Mouse (Mus musculus) heart, embryonic 11.5 days (tissue): ENCODE results near the gene Trim47. TPM values are rescaled to one million over a fixed set of nuclear protein-coding genes. Genes with fewer than 3 reads are reported as not detected.
"Not testable (repeated sequence)": the region's sequence is repeated elsewhere in the genome, so short reads cannot be mapped to it uniquely, and the experiment has no call there.

Experiments used
- ATAC-seq: fragments of 200-750 bp; cut with Nextera tagmentation; replicated peaks from 2 replicates; pipeline ENCODE4 v1.8.0; 2017; ENCODE audit warnings: moderate library complexity; ENCODE audit not compliant: insufficient number of reproducible peaks, low FRiP score, low TSS enrichment
- H3K27ac ChIP-seq: fragments of 300-500 bp; sonication (generic); 2 replicates; pipeline ENCODE4 v1.5.1; 2014; ENCODE audit warnings: mild to moderate bottlenecking, low read depth, low read length
- H3K27me3 ChIP-seq: fragments of 300-500 bp; sonication (generic); 2 replicates; pipeline ENCODE4 v1.6.1; 2014; ENCODE audit warnings: mild to moderate bottlenecking, low read length, mixed read lengths; ENCODE audit not compliant: control insufficient read depth, insufficient read depth
- H3K36me3 ChIP-seq: fragments of 300-500 bp; sonication (generic); 2 replicates; pipeline ENCODE4 v1.6.1; 2014; ENCODE audit warnings: mild to moderate bottlenecking, low read length, moderate library complexity, mixed read lengths; ENCODE audit not compliant: control insufficient read depth, insufficient read depth
- H3K4me1 ChIP-seq: fragments of 300-500 bp; sonication (generic); 2 replicates; pipeline ENCODE4 v1.6.1; 2014; ENCODE audit warnings: low read length; ENCODE audit not compliant: control insufficient read depth, insufficient read depth
- H3K4me2 ChIP-seq: fragments of 300-500 bp; sonication (generic); 2 replicates; pipeline ENCODE4 v1.6.1; 2014; ENCODE audit warnings: mild to moderate bottlenecking, moderate library complexity
- H3K4me3 ChIP-seq: fragments of 300-500 bp; sonication (generic); 2 replicates; pipeline ENCODE4 v1.5.1; 2014; ENCODE audit warnings: low read depth, low read length
- H3K9ac ChIP-seq: fragments of 300-500 bp; sonication (generic); 2 replicates; pipeline ENCODE4 v1.6.1; 2014; ENCODE audit warnings: mild to moderate bottlenecking, low read depth, low read length, moderate library complexity
- H3K9me3 ChIP-seq: fragments of 300-500 bp; sonication (generic); replicated peaks from 2 replicates; pipeline ENCODE4 v1.6.1; 2016; ENCODE audit warnings: low read length; ENCODE audit not compliant: control insufficient read depth
- WGBS: fragments of 180-500 bp; shearing (Covaris S2); extraction: QIAGEN DNeasy Blood & Tissue Kit; methylation state at CpG from one replicate; pipeline ENCODE4 v1.1.7; 2014; ENCODE audit not compliant: insufficient replicate concordance; 5-methylcytosine and 5-hydroxymethylcytosine counted together
- polyA plus RNA-seq: library from polyadenylated mRNA; unstranded; fragments of >200 nt; fragmentation: Nextera tagmentation; extraction: Ambion mirVana; gene quantifications from 2 replicates; pipeline ENCODE4 v1.2.1, GENCODE M21; 2014

Gene Trim47
- polyA plus RNA-seq, 1 experiment from 2014 or later: 38.3 TPM

- Histone ChIP-seq H3K27ac (peak overlapping the region; percentile 92), H3K4me1 (peaks cover 62% of the 10 kb centered on the region), H3K4me2 (no peak overlapping the region; the same call in 1 of the 2 replicates), H3K9ac (peak overlapping the region; percentile 43), H3K4me3 (no peak overlapping the region), H3K9me3 (no peaks in the 10 kb centered on the region), H3K27me3 (no peaks in the 10 kb centered on the region), H3K36me3 (no peaks in the 10 kb centered on the region)
- 39% methylated on average over 6 of the region's 6 CpGs for WGBS
- no peak for ATAC-seq
Measured at GRCm38 (mm10) chr11:116100385-116100784, 26.6 kb downstream of the Trim47 start.

- H3K9me3 ChIP-seq: no peaks in the 10 kb centered on the region
- no peaks in the 10 kb centered on the region for H3K36me3 ChIP-seq
- no peak for ATAC-seq
- peaks cover 56% of the 10 kb centered on the region for H3K4me1 ChIP-seq
- H3K27ac ChIP-seq: peak overlapping the region; percentile 92
- 85% methylated on average over 6 of the region's 6 CpGs for WGBS
- H3K4me2 ChIP-seq: no peak overlapping the region
- H3K9ac ChIP-seq: no peak overlapping the region
- no peak overlapping the region for H3K4me3 ChIP-seq
- H3K27me3 ChIP-seq: no peaks in the 10 kb centered on the region
Measured at GRCm38 (mm10) chr11:116099462-116099861, 27.5 kb downstream of the Trim47 start.

DNA sequence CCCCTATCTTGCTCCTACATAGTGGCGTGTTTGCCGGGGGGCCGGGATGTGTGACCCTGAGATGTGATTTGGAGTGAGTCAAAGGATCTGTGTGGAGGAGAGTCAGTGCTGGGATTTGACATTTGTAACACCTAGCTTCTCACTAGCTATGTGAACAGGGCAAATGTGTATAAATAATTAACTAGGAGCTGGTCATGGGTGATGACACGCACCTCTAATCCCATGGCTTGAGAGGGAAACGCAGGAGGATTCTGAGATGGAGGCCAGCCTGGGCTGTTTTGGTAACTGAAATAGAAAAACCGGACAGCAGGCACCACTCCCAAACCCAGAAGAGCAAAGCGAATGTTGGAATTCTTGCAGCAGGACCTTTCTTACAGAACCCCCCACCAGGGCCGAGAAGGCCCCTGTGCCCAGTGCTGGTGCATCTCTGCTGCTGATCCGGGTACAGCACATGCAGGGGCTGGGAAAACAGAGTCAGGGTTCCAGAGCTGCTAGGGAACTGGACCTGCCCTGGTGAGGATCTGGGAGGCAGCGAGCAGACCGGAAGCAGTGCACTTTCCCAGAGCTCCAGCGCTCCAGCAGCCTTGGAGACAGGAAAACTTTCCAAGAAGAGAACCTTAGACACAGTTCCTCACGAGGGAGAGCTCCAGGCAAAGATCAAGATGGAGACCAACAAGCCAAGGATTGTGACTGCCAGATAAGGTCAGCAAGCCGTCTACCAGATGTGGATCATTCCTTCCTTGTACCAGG is 28.1 kb downstream of the Trim47 start:
- Histone ChIP-seq H3K27ac (peak overlapping the region; percentile 92), H3K4me2 (no peak overlapping the region), H3K9me3 (no peaks in the 10 kb centered on the region), H3K4me1 (peaks cover 51% of the 10 kb centered on the region), H3K27me3 (no peaks in the 10 kb centered on the region), H3K9ac (no peak overlapping the region), H3K36me3 (no peaks in the 10 kb centered on the region), H3K4me3 (no peak overlapping the region)
- WGBS: 65% methylated on average over 14 of the region's 14 CpGs
- no peak for ATAC-seq

GRCm38 (mm10) chr11:116096213-116097108 is 30.5 kb downstream of the Trim47 start:
- no peak for ATAC-seq
- no peaks in the 10 kb centered on the region for H3K9me3 ChIP-seq
- no peak overlapping the region for H3K4me2 ChIP-seq
- no peak overlapping the region for H3K4me3 ChIP-seq
- no peaks in the 10 kb centered on the region for H3K27me3 ChIP-seq
- no peak overlapping the region for H3K9ac ChIP-seq
- WGBS: 85% methylated on average over 5 of the region's 5 CpGs
- H3K27ac ChIP-seq: no peak overlapping the region
- H3K4me1 ChIP-seq: peaks cover 30% of the 10 kb centered on the region
- no peaks in the 10 kb centered on the region for H3K36me3 ChIP-seq

DNA sequence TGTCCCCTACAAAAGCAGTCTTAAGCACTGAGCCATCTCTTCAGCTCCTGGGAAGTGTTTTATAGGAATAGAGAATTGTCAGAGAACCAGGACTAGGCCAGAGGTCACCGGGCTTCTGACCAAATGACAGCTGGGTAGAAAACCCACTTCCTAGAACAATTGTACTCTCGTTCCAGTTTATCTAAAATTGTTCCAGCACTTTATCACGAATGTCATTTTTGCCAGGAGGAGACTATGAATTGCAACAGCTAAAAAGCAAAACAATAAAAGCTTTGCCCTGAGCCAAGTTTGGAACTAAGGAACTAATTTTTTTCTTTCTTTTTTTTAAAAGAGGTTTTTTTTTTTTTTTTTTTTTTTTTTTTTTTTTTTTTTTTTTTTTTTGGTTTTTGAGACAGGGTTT is 31.4 kb downstream of the Trim47 start:
- Histone ChIP-seq H3K4me1 (peaks cover 21% of the 10 kb centered on the region), H3K9me3 (no peaks in the 10 kb centered on the region), H3K4me3 (no peak overlapping the region), H3K9ac (no peak overlapping the region), H3K27me3 (no peaks in the 10 kb centered on the region), H3K27ac (no peak overlapping the region), H3K36me3 (no peaks in the 10 kb centered on the region), H3K4me2 (no peak overlapping the region)
- WGBS: 51% methylated on average over 3 of the region's 3 CpGs
- no peak for ATAC-seq

DNA sequence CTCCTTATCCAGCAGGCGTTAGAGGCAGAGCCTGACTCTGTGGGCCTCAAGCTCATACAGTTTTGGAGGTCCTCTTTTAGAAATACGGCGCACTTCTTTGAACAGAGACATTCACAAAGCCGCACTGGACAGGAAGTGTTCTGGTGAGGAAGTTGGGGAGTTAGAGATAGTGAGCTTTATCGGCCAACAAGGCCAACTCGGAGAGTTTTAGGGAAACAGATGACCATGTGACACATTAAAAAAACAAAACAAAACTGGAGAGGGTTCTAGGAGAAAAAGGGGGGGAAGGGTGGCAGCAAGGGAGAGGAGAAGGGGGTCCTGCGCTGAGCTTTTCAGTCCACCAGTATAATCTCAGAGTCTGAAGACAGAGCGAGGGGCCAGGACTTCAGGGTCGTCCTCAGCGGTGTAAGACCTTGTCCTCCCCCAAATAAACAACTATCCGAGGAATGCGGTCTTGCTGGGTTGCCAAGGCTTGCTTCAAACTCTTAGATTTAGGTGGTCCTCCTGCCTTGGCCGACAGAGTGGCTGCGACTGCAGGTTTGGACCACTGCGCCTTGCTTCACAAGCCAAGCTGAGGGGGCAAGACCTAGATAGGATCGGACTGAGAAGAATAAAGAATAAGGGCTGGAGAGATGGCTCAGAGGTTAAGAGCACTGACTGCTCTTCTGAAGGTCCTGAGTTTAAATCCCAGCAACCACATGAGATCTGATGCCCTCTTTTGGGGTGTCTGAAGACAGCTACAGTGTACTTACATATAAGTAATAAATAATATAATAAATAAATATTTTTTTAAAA is 33.0 kb downstream of the Trim47 start:
- H3K36me3 ChIP-seq: no peaks in the 10 kb centered on the region
- H3K4me3 ChIP-seq: no peak overlapping the region
- no peaks in the 10 kb centered on the region for H3K27me3 ChIP-seq
- peak overlapping the region; percentile 73 for H3K27ac ChIP-seq
- 0 out of 2 replicates have a peak, but pooled peaks have one; percentile 19 for ATAC-seq
- no peak overlapping the region for H3K9ac ChIP-seq
- no peaks in the 10 kb centered on the region for H3K9me3 ChIP-seq
- 30% methylated on average over 16 of the region's 16 CpGs for WGBS
- peak overlapping the region; percentile 33 for H3K4me2 ChIP-seq
- H3K4me1 ChIP-seq: peaks cover 6% of the 10 kb centered on the region; the same call in 1 of the 2 replicates

- not testable (repeated sequence) for ATAC-seq, H3K4me3 ChIP-seq, H3K36me3 ChIP-seq, H3K27me3 ChIP-seq, H3K4me2 ChIP-seq, H3K9ac ChIP-seq, H3K4me1 ChIP-seq, H3K9me3 ChIP-seq
- 87% methylated on average over 6 of the region's 6 CpGs for WGBS
- H3K27ac ChIP-seq: peak overlapping the region; percentile 73
Measured at GRCm38 (mm10) chr11:116092959-116093358, 34.1 kb downstream of the Trim47 start.

DNA sequence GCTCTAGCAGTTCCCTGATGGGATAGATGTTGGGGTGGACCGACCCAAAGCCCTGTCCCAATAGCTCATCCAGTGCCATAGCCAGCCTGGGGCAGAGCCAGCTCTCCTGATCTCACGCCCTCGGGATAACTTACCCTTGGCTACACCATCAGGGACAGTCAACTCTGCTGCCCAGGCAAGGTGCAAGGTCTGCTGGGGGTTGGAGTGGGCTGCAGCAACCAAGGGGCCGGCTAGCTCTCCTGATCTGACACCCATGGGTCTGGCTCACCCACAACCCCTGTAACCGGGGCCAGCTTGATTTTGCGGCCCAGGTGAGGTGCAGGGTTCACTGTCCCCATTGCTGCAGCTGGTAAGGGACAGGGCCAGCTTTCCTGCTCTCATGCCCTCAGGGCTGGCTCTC is 35.4 kb downstream of the Trim47 start:
- no peak overlapping the region for H3K4me3 ChIP-seq
- H3K36me3 ChIP-seq: no peaks in the 10 kb centered on the region
- H3K27ac ChIP-seq: no peak overlapping the region
- H3K4me2 ChIP-seq: no peak overlapping the region
- no peak overlapping the region for H3K9ac ChIP-seq
- H3K4me1 ChIP-seq: no peaks in the 10 kb centered on the region
- ATAC-seq: no peak
- no peaks in the 10 kb centered on the region for H3K27me3 ChIP-seq
- H3K9me3 ChIP-seq: no peaks in the 10 kb centered on the region
- WGBS: 79% methylated on average over 6 of the region's 6 CpGs
